Mouse (Mus musculus) central nervous system, embryonic 18 days (tissue): ENCODE measurements around the gene Hist1h3a. TPM values are rescaled to one million over a fixed set of nuclear protein-coding genes. Genes with fewer than 3 reads are reported as not detected.

Experiments used
- polyA plus RNA-seq: library from polyadenylated mRNA; depleted of rRNA; stranded (reverse); fragments of >200 nt; gene quantifications from 2 replicates; pipeline ENCODE4 v1.2.3, GENCODE M21; 2012; rRNA removed

The Hist1h3a gene
- polyA plus RNA-seq, result 5.1 and 5.4 TPM in 2 replicates

DNA sequence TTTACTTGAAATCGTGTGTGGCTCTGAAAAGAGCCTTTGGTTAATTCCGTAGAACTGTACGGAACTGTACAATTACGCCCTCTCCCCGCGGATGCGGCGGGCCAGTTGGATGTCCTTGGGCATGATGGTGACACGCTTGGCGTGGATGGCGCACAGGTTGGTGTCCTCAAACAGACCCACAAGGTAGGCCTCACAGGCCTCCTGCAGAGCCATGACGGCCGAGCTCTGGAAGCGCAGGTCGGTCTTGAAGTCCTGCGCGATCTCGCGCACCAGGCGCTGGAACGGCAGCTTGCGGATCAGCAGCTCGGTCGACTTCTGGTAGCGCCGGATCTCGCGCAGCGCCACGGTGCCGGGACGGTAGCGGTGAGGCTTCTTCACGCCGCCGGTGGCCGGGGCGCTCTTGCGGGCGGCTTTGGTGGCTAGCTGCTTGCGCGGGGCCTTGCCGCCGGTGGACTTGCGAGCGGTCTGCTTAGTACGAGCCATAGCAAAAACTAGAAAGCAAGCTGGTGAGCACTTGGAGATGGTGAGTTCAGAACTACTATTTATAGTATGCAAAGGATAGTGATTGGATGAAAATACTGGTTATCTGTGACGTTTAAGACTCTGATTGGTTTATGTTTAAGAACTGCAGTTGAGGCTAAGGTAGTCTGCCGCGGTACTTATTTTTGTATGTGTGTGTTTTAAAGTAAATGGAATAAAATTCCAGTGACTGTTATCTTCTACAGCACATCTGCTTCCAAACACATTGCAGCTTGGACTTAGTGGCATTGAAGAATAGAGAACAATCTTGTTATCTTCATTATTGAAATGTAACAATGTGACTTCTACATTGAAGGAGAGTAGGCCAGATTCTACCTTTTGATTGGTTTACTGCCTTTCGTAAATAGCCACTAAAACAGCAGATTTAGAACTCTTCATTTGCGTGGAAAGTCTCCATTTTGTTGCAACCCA is at the start of gene Hist1h3a:
Gene Hist1h3a (minus strand): TSS at position 516 of the 951 bp plus-strand sequence.

DNA sequence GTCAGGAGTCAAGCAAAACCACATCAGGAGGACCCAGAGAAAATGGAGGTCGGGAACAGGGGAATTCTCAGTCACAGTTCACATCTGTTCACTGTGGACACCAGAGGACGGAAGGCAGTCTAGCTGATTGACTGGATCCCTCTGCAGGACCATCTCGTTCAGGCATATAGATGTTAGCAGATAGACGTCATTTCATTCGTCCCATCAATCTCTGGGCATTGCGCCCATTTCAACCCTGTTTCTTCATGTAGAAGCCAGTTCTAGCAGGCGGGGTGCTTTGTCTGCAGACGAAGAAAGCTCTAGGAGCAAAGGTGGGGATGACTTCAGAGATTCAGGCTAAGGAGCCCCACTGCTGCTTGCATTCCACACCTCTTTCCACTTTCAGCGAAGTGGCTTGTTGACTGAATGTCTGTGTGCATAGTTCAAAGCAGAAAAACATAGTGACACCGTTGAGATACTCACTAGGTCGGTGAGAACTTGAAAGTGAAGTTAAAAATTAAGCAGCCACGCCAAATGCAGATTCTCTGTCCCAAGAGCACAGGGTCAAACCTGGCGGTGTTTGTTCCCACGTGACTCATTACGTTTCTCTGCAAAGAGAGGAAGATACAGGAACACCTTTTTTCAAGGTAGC is 44.4 kb upstream of the Hist1h3a start, which contains the start of gene Slc17a2:
Gene Slc17a2 (plus strand): TSS at position 572 of the 631 bp plus-strand sequence.

DNA sequence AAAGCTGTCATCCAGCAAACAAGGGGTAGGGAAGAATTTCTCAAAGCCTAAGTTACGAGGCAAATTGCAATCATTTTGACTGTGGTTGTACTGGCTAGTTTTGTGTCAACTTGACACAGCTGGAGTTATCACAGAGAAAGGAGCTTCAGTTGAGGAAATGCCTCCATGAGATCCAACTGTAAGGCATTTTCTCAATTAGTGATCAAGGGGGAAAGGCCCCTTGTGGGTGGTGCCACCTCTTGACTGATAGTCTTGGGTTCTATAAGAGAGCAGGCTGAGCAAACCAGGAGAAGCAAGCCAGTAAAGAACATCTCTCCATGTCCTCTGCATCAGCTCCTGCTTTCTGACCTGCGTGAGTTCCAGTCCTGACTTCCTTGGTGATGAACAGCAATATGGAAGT is 7.4 kb upstream of the Hist1h3a start, which contains the start of gene Trim38:
Gene Trim38 (plus strand): TSS at position 301 of the 400 bp plus-strand sequence.

DNA sequence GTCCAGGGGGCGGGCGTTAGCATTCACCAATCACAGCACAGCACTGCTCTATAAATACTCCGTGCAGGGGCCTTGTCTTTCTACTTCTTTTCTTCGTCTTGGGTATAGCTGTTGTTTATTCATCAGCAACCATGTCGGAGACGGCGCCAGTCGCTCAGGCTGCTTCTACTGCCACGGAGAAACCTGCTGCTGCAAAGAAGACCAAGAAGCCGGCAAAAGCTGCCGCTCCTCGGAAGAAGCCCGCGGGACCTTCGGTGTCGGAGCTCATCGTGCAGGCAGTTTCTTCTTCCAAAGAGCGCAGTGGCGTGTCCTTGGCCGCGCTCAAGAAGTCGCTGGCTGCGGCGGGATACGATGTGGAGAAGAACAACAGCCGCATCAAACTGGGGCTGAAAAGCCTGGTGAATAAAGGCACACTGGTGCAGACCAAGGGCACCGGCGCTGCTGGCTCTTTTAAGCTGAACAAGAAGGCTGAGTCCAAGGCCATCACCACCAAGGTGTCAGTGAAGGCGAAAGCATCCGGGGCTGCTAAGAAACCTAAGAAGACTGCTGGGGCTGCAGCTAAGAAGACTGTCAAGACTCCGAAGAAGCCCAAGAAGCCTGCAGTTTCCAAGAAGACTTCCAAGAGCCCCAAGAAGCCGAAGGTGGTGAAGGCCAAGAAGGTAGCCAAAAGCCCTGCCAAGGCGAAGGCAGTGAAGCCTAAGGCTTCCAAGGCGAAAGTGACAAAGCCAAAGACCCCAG is 1.6 kb upstream of the Hist1h3a start, which contains the start of gene Hist1h1a:
Gene Hist1h1a (plus strand): TSS at position 81 of the 738 bp plus-strand sequence.

DNA sequence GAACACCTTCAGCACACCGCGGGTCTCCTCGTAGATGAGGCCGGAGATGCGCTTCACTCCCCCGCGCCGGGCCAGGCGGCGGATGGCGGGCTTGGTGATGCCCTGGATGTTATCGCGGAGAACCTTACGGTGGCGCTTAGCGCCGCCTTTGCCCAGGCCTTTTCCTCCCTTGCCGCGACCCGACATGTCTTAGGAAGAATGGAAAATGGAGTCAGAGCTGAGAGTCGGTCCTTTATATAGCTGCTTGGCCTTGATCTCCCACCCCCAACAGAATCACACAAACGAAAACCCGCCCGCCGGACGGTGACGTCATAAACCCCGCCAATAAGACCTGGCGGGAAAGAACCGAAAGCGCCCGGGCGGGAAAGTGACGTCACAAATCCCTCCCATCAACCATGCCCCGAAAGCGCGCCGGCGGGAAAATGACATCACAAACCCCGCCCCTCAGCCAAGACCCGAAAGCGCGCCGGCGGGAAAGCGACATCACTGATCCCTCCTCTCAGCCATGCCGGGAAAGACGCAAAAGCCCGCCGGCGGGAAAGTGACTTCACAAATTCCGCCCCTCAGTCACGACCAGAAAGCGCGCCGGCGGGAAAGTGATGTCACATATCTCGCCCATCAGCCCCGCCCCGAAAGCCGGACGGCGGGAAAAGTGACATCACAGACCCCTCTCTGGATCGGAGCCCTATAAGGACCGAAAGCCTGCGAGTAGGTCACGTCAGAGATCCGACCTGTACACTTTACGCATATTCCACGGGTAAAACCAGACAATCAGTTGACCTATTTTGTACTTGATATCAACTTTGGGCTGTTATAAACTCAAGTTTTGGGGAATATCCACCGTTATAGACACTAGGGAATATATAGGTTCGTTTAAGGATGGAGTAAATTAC is 968 bp downstream of the Hist1h3a start, which contains the start of gene Hist1h4a:
Gene Hist1h4a (minus strand): TSS at position 259 of the 893 bp plus-strand sequence.

DNA sequence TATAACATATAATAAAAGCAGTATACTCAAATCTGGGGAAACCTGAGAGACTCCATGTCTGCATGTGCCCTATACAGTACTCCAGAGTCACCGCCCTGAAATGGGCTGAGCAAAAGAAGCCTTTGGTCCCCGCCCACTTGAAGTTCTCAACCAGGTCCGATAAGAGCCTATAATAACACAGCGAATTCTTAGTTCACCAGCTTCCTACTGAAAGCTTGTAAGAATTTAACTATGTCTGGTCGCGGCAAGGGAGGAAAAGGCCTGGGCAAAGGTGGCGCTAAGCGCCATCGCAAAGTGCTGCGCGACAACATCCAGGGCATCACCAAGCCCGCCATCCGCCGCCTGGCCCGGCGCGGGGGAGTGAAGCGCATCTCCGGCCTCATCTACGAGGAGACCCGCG is 5.4 kb downstream of the Hist1h3a start, which contains the start of gene Hist1h4b:
Gene Hist1h4b (plus strand): TSS at position 224 of the 400 bp plus-strand sequence.

DNA sequence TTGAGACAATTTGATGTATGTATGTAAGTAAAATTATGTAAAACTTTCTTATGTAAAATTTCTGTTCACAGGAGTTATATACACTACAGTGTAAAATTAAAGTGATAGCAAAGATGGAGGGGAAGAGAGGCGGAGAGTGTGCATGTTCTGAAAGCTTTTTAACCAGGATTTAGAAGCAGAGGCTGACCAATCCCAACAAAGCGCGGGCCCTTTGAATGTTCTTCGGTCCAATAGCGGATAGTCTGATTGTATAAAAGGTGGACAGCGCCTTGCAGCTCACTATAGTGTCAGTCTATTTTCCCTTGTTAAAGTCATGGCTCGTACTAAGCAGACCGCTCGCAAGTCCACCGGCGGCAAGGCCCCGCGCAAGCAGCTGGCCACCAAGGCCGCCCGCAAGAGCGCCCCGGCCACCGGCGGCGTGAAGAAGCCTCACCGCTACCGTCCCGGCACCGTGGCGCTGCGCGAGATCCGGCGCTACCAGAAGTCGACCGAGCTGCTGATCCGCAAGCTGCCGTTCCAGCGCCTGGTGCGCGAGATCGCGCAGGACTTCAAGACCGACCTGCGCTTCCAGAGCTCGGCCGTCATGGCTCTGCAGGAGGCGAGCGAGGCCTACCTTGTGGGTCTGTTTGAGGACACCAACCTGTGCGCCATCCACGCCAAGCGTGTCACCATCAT is 10.0 kb downstream of the Hist1h3a start, which contains the start of gene Hist1h3b:
Gene Hist1h3b (plus strand): TSS at position 201 of the 675 bp plus-strand sequence.

DNA sequence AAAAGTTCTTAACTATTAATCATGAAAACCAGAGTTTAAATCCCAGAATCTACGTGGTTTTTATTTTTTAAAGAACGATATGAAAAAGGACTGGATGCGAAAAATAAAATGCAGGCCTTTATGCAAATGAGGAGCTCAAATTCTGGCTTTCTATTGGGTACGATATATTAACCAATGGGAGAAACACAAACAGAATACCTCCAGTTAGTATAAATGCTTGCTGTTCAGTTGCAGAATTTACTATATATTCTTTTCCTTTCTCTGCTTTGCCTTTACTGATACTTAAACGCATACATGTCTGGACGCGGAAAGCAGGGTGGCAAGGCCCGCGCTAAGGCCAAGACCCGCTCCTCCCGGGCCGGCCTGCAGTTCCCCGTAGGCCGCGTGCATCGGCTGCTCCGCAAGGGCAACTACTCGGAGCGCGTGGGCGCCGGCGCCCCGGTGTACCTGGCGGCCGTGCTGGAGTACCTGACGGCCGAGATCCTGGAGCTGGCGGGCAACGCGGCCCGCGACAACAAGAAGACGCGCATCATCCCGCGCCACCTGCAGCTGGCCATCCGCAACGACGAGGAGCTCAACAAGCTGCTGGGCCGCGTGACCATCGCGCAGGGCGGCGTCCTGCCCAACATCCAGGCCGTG is 11.2 kb downstream of the Hist1h3a start, which contains the start of gene Hist1h2ab:
Gene Hist1h2ab (plus strand): TSS at position 288 of the 639 bp plus-strand sequence.

DNA sequence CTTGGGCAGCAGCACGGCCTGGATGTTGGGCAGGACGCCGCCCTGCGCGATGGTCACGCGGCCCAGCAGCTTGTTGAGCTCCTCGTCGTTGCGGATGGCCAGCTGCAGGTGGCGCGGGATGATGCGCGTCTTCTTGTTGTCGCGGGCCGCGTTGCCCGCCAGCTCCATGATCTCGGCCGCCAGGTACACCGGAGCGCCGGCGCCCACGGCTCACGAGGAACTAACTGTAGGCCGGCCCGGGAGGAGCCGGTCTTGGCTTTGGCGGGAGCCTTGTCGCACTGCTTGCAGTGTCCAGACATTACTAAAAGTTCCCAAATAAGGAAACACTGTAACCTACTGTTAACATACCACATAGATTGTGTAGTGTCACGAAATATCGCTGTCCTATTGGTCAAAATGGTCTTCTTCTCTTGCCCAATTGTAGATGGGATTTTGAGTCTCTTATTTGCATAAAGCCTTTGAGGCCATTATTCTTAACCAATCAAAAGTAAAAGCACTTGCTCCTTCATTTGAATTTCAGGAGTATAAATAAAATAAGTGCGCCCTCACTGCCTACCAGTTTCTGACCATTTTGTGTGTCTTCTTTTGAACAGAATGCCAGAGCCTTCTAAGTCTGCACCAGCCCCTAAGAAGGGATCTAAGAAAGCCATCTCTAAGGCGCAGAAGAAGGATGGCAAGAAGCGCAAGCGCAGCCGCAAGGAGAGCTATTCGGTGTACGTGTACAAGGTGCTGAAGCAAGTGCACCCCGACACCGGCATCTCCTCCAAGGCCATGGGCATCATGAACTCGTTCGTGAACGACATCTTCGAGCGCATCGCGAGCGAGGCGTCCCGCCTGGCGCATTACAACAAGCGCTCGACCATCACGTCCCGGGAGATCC is 15.7 kb downstream of the Hist1h3a start, which contains the start of gene Hist1h2bb:
Gene Hist1h2bb (plus strand): TSS at position 534 of the 880 bp plus-strand sequence.

DNA sequence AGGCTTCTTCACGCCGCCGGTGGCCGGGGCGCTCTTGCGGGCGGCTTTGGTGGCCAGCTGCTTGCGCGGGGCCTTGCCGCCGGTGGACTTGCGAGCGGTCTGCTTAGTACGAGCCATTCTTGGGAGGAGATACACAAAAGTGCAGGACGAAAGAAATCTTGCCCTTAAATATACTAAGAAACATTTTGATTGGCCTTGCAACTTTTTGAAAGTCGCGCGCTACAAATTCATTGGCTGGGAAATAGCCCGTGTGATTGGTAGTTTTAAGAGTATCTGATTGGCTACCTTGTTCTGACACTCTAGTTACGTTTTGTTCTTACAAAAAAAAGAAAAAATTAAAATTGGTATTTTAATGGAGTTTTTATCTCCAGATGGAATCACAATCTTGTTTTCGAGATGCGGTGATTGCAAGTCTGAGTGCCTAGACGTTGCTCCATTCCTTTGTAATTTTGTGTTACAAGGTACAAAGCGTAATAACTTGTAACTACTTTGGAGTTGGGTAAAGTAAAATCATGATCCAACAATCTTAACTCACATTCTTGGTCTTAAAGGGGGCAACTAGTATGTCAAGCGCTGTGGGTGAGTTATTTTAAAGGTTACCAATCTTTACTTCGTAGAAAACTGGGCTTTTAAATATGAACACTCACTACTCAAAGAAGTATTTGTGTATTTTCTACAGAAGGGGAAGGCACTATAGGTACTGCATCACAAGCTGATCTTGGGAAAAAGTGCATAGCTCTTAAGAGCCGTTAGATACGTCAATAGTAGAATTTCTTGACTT is 16.6 kb downstream of the Hist1h3a start, which contains the start of gene Hist1h3c:
Gene Hist1h3c (minus strand): TSS at position 222 of the 781 bp plus-strand sequence.

DNA sequence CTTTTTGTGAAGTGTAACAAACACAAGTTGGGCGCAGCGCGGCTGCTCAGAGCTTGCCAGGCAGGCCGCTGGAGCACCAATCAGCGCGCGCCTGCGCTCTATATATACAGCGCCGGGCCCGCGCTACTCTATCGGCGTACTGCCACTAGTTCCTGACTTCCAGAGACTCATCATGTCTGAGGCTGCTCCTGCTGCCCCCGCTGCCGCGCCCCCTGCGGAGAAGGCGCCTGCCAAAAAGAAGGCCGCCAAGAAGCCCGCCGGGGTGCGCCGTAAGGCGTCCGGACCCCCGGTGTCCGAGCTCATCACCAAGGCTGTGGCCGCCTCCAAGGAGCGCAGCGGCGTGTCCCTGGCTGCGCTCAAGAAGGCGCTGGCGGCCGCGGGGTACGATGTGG is 23.5 kb downstream of the Hist1h3a start, which contains the start of gene Hist1h1c:
Gene Hist1h1c (plus strand): TSS at position 132 of the 392 bp plus-strand sequence.

Other genes with a start within 250 kb of the Hist1h3a start
- gene Hist1h4h, start 231.3 kb downstream of the Hist1h3a start, polyA plus RNA-seq, result 10.2 and 10.6 TPM in 2 replicates
- gene Hist1h2af, start 228.5 kb downstream of the Hist1h3a start, polyA plus RNA-seq, result 47.4 and 62.7 TPM in 2 replicates
- 2.2 and 4.8 TPM in 2 replicates for gene Hist1h3g, start 227.0 kb downstream of the Hist1h3a start, polyA plus RNA-seq
- 0.52 and 0.80 TPM in 2 replicates for gene Hist1h2bh, start 219.0 kb downstream of the Hist1h3a start, polyA plus RNA-seq
- gene Hist1h3f, start 218.3 kb downstream of the Hist1h3a start, polyA plus RNA-seq, result 0.48 and 0.52 TPM in 2 replicates
- 4.7 and 5.8 TPM in 2 replicates for gene Hist1h4f, start 210.7 kb downstream of the Hist1h3a start, polyA plus RNA-seq
- gene Hist1h1d, start 209.1 kb downstream of the Hist1h3a start, polyA plus RNA-seq, result 0.14 and 0.15 TPM in 2 replicates
- 5.6 and 7.2 TPM in 2 replicates for gene Hist1h3e, start 200.0 kb downstream of the Hist1h3a start, polyA plus RNA-seq
- 4.4 and 4.5 TPM in 2 replicates for gene Hist1h2ae, start 191.2 kb downstream of the Hist1h3a start, polyA plus RNA-seq
- 7.1 and 9.6 TPM in 2 replicates for gene Hist1h2bg, start 191.0 kb downstream of the Hist1h3a start, polyA plus RNA-seq
- gene Hist1h2bf, start 188.2 kb downstream of the Hist1h3a start, polyA plus RNA-seq, result 2.3 and 2.6 TPM in 2 replicates
- gene Hist1h2ad, start 188.0 kb downstream of the Hist1h3a start, polyA plus RNA-seq, result 1.6 and 1.8 TPM in 2 replicates
- 4.3 and 5.6 TPM in 2 replicates for gene Hist1h3d, start 186.6 kb downstream of the Hist1h3a start, polyA plus RNA-seq
- gene Hist1h4d, start 180.8 kb downstream of the Hist1h3a start, polyA plus RNA-seq, result 1.9 and 2.8 TPM in 2 replicates
- 1.2 and 1.5 TPM in 2 replicates for gene Hist1h2be, start 141.3 kb downstream of the Hist1h3a start, polyA plus RNA-seq
- gene Hist1h1e, start 139.8 kb downstream of the Hist1h3a start, polyA plus RNA-seq, result 1.8 and 1.9 TPM in 2 replicates
- 0.62 and 0.67 TPM in 2 replicates for gene Hist1h2ac, start 78.4 kb downstream of the Hist1h3a start, polyA plus RNA-seq
- 32.4 and 40.3 TPM in 2 replicates for gene Hist1h2bc, start 78.2 kb downstream of the Hist1h3a start, polyA plus RNA-seq
- gene Hist1h1t, start 66.6 kb downstream of the Hist1h3a start, polyA plus RNA-seq, result not detected in 2 replicates
- gene Hist1h4c, start 63.9 kb downstream of the Hist1h3a start, polyA plus RNA-seq, result 2.6 and 3.4 TPM in 2 replicates
- gene Hfe, start 51.5 kb downstream of the Hist1h3a start, polyA plus RNA-seq, result 1.5 and 2.0 TPM in 2 replicates
- 12.8 and 15.6 TPM in 2 replicates for gene Hist1h1c, start 23.6 kb downstream of the Hist1h3a start, polyA plus RNA-seq
- gene Hist1h3c, start 16.8 kb downstream of the Hist1h3a start, polyA plus RNA-seq, result 3.9 and 4.1 TPM in 2 replicates
- gene Hist1h2bb, start 15.7 kb downstream of the Hist1h3a start, polyA plus RNA-seq, result 1.9 and 2.7 TPM in 2 replicates
- gene Hist1h2ab, start 11.3 kb downstream of the Hist1h3a start, polyA plus RNA-seq, result 6.3 and 6.8 TPM in 2 replicates
- gene Hist1h3b, start 10.1 kb downstream of the Hist1h3a start, polyA plus RNA-seq, result 7.5 and 8.8 TPM in 2 replicates
- gene Hist1h4b, start 5.4 kb downstream of the Hist1h3a start, polyA plus RNA-seq, result 4.9 and 7.8 TPM in 2 replicates
- 2.3 and 3.4 TPM in 2 replicates for gene Hist1h4a, start 1.2 kb downstream of the Hist1h3a start, polyA plus RNA-seq
- gene Hist1h1a, start 1.3 kb upstream of the Hist1h3a start, polyA plus RNA-seq, result 0.66 and 1.8 TPM in 2 replicates
- gene Trim38, start 7.5 kb upstream of the Hist1h3a start, polyA plus RNA-seq, result 0.04 TPM in 1 of 2 replicates, not detected in the other
- gene Slc17a2, start 44.6 kb upstream of the Hist1h3a start, polyA plus RNA-seq, result 0.01 TPM in 1 of 2 replicates, not detected in the other
- gene Slc17a3, start 77.0 kb upstream of the Hist1h3a start, polyA plus RNA-seq, result 0.01 and 0.05 TPM in 2 replicates
- gene Slc17a1, start 105.4 kb upstream of the Hist1h3a start, polyA plus RNA-seq, result 0.03 TPM in 1 of 2 replicates, not detected in the other
- gene Slc17a4, start 152.6 kb upstream of the Hist1h3a start, polyA plus RNA-seq, result not detected in 2 replicates
- gene Hist1h2ba, start 171.8 kb upstream of the Hist1h3a start, polyA plus RNA-seq, result not detected in 2 replicates
- gene Hist1h2aa, start 172.1 kb upstream of the Hist1h3a start, polyA plus RNA-seq, result not detected in 2 replicates
- 1.5 and 2.6 TPM in 2 replicates for gene Scgn, start 228.8 kb upstream of the Hist1h3a start, polyA plus RNA-seq